Mouse (Mus musculus) hindbrain, embryonic 12.5 days (tissue): ENCODE measurements around the gene Cab39l. TPM values are rescaled to one million over a fixed set of nuclear protein-coding genes. Genes with fewer than 3 reads are reported as not detected.
A peak's percentile ranks its signal among the peaks of the same experiment; 100 is the strongest.
"Not testable (repeated sequence)": the region's sequence is repeated elsewhere in the genome, so short reads cannot be mapped to it uniquely, and the experiment has no call there.

Experiments used
- ATAC-seq: fragments of 200-750 bp; cut with Nextera tagmentation; 2 replicates; pipeline ENCODE4 v1.8.0; 2017; ENCODE audit warnings: moderate TSS enrichment; ENCODE audit not compliant: low FRiP score
- H3K27ac ChIP-seq: fragments of 300-500 bp; sonication (generic); 2 replicates; pipeline ENCODE4 v1.5.1; 2016; ENCODE audit warnings: mild to moderate bottlenecking
- H3K27me3 ChIP-seq: fragments of 300-500 bp; sonication (generic); 2 replicates; pipeline ENCODE4 v1.6.1; 2016; ENCODE audit warnings: mild to moderate bottlenecking
- H3K36me3 ChIP-seq: fragments of 300-500 bp; sonication (generic); 2 replicates; pipeline ENCODE4 v1.6.1; 2016; ENCODE audit warnings: mild to moderate bottlenecking
- H3K4me1 ChIP-seq: fragments of 300-500 bp; sonication (generic); 2 replicates; pipeline ENCODE4 v1.6.1; 2016
- H3K4me2 ChIP-seq: fragments of 300-500 bp; sonication (generic); replicated peaks from 2 replicates; pipeline ENCODE4 v1.6.1; 2016; ENCODE audit warnings: mild to moderate bottlenecking
- H3K4me3 ChIP-seq: fragments of 300-500 bp; sonication (generic); 2 replicates; pipeline ENCODE4 v1.5.1; 2016; ENCODE audit warnings: mild to moderate bottlenecking
- H3K9ac ChIP-seq: fragments of 300-500 bp; sonication (generic); 2 replicates; pipeline ENCODE4 v1.6.1; 2016; ENCODE audit warnings: mild to moderate bottlenecking, moderate library complexity
- H3K9me3 ChIP-seq: fragments of 300-500 bp; sonication (generic); replicated peaks from 2 replicates; pipeline ENCODE4 v1.6.1; 2016; ENCODE audit warnings: mild to moderate bottlenecking
- WGBS: fragments of 180-500 bp; shearing (Covaris S2); methylation state at CpG from one replicate; pipeline ENCODE4 v1.1.7; 2016; 5-methylcytosine and 5-hydroxymethylcytosine counted together
- polyA plus RNA-seq: library from polyadenylated mRNA; unstranded; fragments of >200 nt; fragmentation: Nextera tagmentation; extraction: Ambion mirVana; gene quantifications from 2 replicates; pipeline ENCODE4 v1.2.1, GENCODE M21; 2016

Gene Cab39l
- 35.8 and 39.9 TPM in 2 replicates for polyA plus RNA-seq

GRCm38 (mm10) chr14:59440558-59441471 is at the start of gene Cab39l, which contains the start of gene Setdb2:
Gene Cab39l, plus strand, starts transcription at chr14:59440972.
Gene Setdb2, minus strand, starts transcription at chr14:59440884.
- no peaks in the 10 kb centered on the region for H3K9me3 ChIP-seq
- H3K9ac ChIP-seq, result peak within 1 kb of the TSS; percentile 79
- H3K4me1 ChIP-seq, result peaks cover 11% of the 10 kb centered on the region
- peak within 1 kb of the TSS; percentile 74 for H3K27ac ChIP-seq
- H3K4me2 ChIP-seq, result peak within 1 kb of the TSS; percentile 81
- H3K27me3 ChIP-seq, result no peaks in the 10 kb centered on the region
- peak within 1 kb of the TSS; percentile 66 for H3K4me3 ChIP-seq
- ATAC-seq, result peak; percentile 100
- H3K36me3 ChIP-seq, result no peaks in the 10 kb centered on the region
- WGBS, result under 1% methylated on average over 66 of the region's 66 CpGs

GRCm38 (mm10) chr14:59395281-59395680 is 45.5 kb upstream of the Cab39l start, which contains the start of gene Phf11c:
Gene Phf11c, minus strand, starts transcription at chr14:59395381.
- H3K36me3 ChIP-seq, result no peaks in the 10 kb centered on the region
- H3K4me3 ChIP-seq, result no peak within 1 kb of the TSS
- no peak within 1 kb of the TSS for H3K9ac ChIP-seq
- H3K4me2 ChIP-seq, result no peak within 1 kb of the TSS
- no peak within 1 kb of the TSS for H3K27ac ChIP-seq
- H3K27me3 ChIP-seq, result no peaks in the 10 kb centered on the region
- H3K4me1 ChIP-seq, result no peaks in the 10 kb centered on the region
- no peaks in the 10 kb centered on the region for H3K9me3 ChIP-seq
- ATAC-seq, result no peak
- WGBS, result 90% methylated on average over 3 of the region's 3 CpGs

GRCm38 (mm10) chr14:59396999-59397398 is 43.8 kb upstream of the Cab39l start:
- Histone ChIP-seq H3K9me3 (no peaks in the 10 kb centered on the region), H3K4me1 (no peaks in the 10 kb centered on the region), H3K4me2 (no peak overlapping the region), H3K27ac (no peak overlapping the region), H3K9ac (no peak overlapping the region), H3K36me3 (no peaks in the 10 kb centered on the region), H3K4me3 (no peak overlapping the region), H3K27me3 (no peaks in the 10 kb centered on the region)
- no peak for ATAC-seq
- 85% methylated on average over 2 of the region's 2 CpGs for WGBS

GRCm38 (mm10) chr14:59414979-59415378 is 25.8 kb upstream of the Cab39l start:
- not testable (repeated sequence) for H3K27ac ChIP-seq, H3K36me3 ChIP-seq, H3K9ac ChIP-seq, ATAC-seq, H3K4me3 ChIP-seq, H3K27me3 ChIP-seq, H3K4me2 ChIP-seq, H3K9me3 ChIP-seq, H3K4me1 ChIP-seq
- 93% methylated on average over 2 of the region's 2 CpGs for WGBS

- H3K27ac ChIP-seq, result no peak overlapping the region
- no peaks in the 10 kb centered on the region for H3K4me1 ChIP-seq
- peaks cover 3% of the 10 kb centered on the region; the same call in 1 of the 2 replicates for H3K36me3 ChIP-seq
- WGBS, result 88% methylated on average over 4 of the region's 4 CpGs
- no peaks in the 10 kb centered on the region for H3K27me3 ChIP-seq
- no peak overlapping the region for H3K4me3 ChIP-seq
- H3K9me3 ChIP-seq, result no peaks in the 10 kb centered on the region
- ATAC-seq, result no peak
- H3K9ac ChIP-seq, result no peak overlapping the region
- H3K4me2 ChIP-seq, result no peak overlapping the region
Observed at GRCm38 (mm10) chr14:59418171-59418570, 22.6 kb upstream of the Cab39l start.

- Histone ChIP-seq H3K4me1 (no peaks in the 10 kb centered on the region), H3K36me3 (no peaks in the 10 kb centered on the region), H3K27me3 (no peaks in the 10 kb centered on the region), H3K9ac (no peak overlapping the region), H3K27ac (no peak overlapping the region), H3K9me3 (no peaks in the 10 kb centered on the region), H3K4me3 (no peak overlapping the region), H3K4me2 (no peak overlapping the region)
- 78% methylated on average over 11 of the region's 11 CpGs for WGBS
- ATAC-seq, result no peak
Observed at GRCm38 (mm10) chr14:59422912-59423663, 17.7 kb upstream of the Cab39l start.

GRCm38 (mm10) chr14:59430556-59430955 is 10.2 kb upstream of the Cab39l start:
- no peak for ATAC-seq

GRCm38 (mm10) chr14:59433902-59434301 is 6.9 kb upstream of the Cab39l start:
- H3K36me3 ChIP-seq, result no peaks in the 10 kb centered on the region
- 71% methylated on average over 2 of the region's 2 CpGs for WGBS
- H3K9me3 ChIP-seq, result no peaks in the 10 kb centered on the region
- H3K4me1 ChIP-seq, result no peaks in the 10 kb centered on the region
- no peak overlapping the region for H3K9ac ChIP-seq
- no peak overlapping the region for H3K27ac ChIP-seq
- no peak for ATAC-seq
- H3K4me3 ChIP-seq, result no peak overlapping the region
- H3K4me2 ChIP-seq, result no peak overlapping the region
- H3K27me3 ChIP-seq, result no peaks in the 10 kb centered on the region

More at GRCm38 (mm10) chr14:59430556-59430955, 10.2 kb upstream of the Cab39l start:
- Histone ChIP-seq H3K27me3 (no peaks in the 10 kb centered on the region), H3K4me3 (no peak overlapping the region), H3K36me3 (0 out of 2 replicates have a peak, but pooled peaks cover 2% of the 10 kb centered on the region), H3K4me2 (no peak overlapping the region), H3K9me3 (no peaks in the 10 kb centered on the region), H3K4me1 (no peaks in the 10 kb centered on the region), H3K9ac (no peak overlapping the region), H3K27ac (no peak overlapping the region)
- WGBS, result 88% methylated on average over 1 of the region's 1 CpGs

GRCm38 (mm10) chr14:59435206-59435605 is 5.6 kb upstream of the Cab39l start:
- no peak for ATAC-seq

GRCm38 (mm10) chr14:59437398-59437797 is 3.4 kb upstream of the Cab39l start:
- H3K9me3 ChIP-seq, result no peaks in the 10 kb centered on the region
- no peaks in the 10 kb centered on the region for H3K36me3 ChIP-seq
- no peak overlapping the region for H3K9ac ChIP-seq
- WGBS, result 92% methylated on average over 3 of the region's 3 CpGs
- H3K27ac ChIP-seq, result no peak overlapping the region
- no peak for ATAC-seq
- no peaks in the 10 kb centered on the region for H3K27me3 ChIP-seq
- H3K4me3 ChIP-seq, result no peak overlapping the region
- H3K4me2 ChIP-seq, result no peak overlapping the region
- H3K4me1 ChIP-seq, result peaks cover 11% of the 10 kb centered on the region

More at GRCm38 (mm10) chr14:59435206-59435605, 5.6 kb upstream of the Cab39l start:
- Histone ChIP-seq H3K9ac (no peak overlapping the region), H3K27me3 (no peaks in the 10 kb centered on the region), H3K36me3 (no peaks in the 10 kb centered on the region), H3K4me1 (peaks cover 11% of the 10 kb centered on the region), H3K9me3 (no peaks in the 10 kb centered on the region), H3K4me3 (no peak overlapping the region), H3K27ac (no peak overlapping the region), H3K4me2 (no peak overlapping the region)

- no peak for ATAC-seq
- 93% methylated on average over 2 of the region's 2 CpGs for WGBS
- no peaks in the 10 kb centered on the region for H3K36me3 ChIP-seq
Observed at GRCm38 (mm10) chr14:59438505-59438904, 2.3 kb upstream of the Cab39l start.

GRCm38 (mm10) chr14:59440039-59440438 is 733 bp upstream of the Cab39l start:
- H3K9me3 ChIP-seq, result no peaks in the 10 kb centered on the region
- ATAC-seq, result no peak
- H3K9ac ChIP-seq, result peak overlapping the region; percentile 79
- H3K4me1 ChIP-seq, result peaks cover 11% of the 10 kb centered on the region
- H3K36me3 ChIP-seq, result no peaks in the 10 kb centered on the region
- WGBS, result 19% methylated on average over 7 of the region's 7 CpGs
- H3K4me3 ChIP-seq, result peak overlapping the region; percentile 66
- no peaks in the 10 kb centered on the region for H3K27me3 ChIP-seq
- H3K27ac ChIP-seq, result no peak overlapping the region
- peak overlapping the region; percentile 81 for H3K4me2 ChIP-seq

More at GRCm38 (mm10) chr14:59438505-59438904, 2.3 kb upstream of the Cab39l start:
- no peaks in the 10 kb centered on the region for H3K27me3 ChIP-seq
- H3K4me2 ChIP-seq, result no peak overlapping the region
- no peak overlapping the region for H3K27ac ChIP-seq
- H3K9me3 ChIP-seq, result no peaks in the 10 kb centered on the region
- H3K9ac ChIP-seq, result no peak overlapping the region
- H3K4me1 ChIP-seq, result peaks cover 11% of the 10 kb centered on the region
- no peak overlapping the region for H3K4me3 ChIP-seq
